Mouse (Mus musculus) liver, embryonic 14.5 days (tissue): ENCODE data around the gene Fdx1.

Experiments
- CTCF ChIP-seq: IDR thresholded peaks from 2 replicates; pipeline ENCODE4 v1.5.1; 2016; ENCODE audit warnings: antibody characterized with exemption, low read depth, control low read depth
- EP300 ChIP-seq: IDR thresholded peaks from 2 replicates; pipeline ENCODE4 v1.6.1; 2016; ENCODE audit warnings: antibody characterized with exemption, low read depth

GRCm38 (mm10) chr9:51979301-51979700 lies 15.9 kb upstream of the Fdx1 start:
- no peak for TF ChIP-seq CTCF
- no peak for TF ChIP-seq EP300
